Mouse (Mus musculus): ENCODE data around the gene Krt24. TPM values are rescaled to one million over a fixed set of nuclear protein-coding genes. Genes with fewer than 3 reads are reported as not detected.

The Krt24 gene
- polyA plus RNA-seq (2015; fragmentation: Nextera tagmentation; extraction: Ambion mirVana), result 0.17 and 0.63 TPM in 2 replicates

DNA sequence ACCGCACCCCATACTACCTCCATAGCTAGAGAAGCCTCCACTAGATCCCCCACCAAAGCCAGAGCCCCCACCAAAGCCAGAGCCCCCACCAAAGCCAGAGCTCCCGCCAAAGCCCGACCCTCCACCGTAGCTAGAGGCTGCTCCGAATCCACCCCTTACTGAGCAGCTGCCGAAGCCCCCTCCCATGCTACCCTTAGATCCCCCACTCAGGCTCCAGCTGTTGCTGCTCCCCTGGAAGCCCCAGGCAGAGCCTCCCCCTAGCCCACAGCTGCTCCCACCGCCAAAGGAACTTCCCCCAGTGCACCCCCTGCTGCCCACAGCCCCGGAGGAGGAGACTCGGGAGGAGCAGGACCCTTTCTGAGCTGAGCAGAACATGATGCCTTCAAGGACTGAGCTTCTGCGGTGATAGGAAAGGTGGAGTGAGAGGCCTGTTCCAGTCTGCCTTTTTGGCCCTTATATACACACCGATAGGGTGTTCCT lies at the start of gene Krt24:
Krt24 (minus strand) TSS at position 430 of the 480 bp plus-strand sequence.
- H3K27ac ChIP-seq (replicated peaks), result no peak within 1 kb of the TSS
- WGBS, result 49% methylated on average over 11 of the region's 11 CpGs
- no peak for ATAC-seq (ENCODE audit: low read depth)
- no peak within 1 kb of the TSS for H3K9ac ChIP-seq
- no peaks in the 10 kb centered on the region for H3K27me3 ChIP-seq
- H3K36me3 ChIP-seq, result no peaks in the 10 kb centered on the region
- H3K4me3 ChIP-seq, result no peak within 1 kb of the TSS
- H3K4me1 ChIP-seq (replicated peaks), result peaks cover 11% of the 10 kb centered on the region; the same call in 1 of the 2 replicates
- H3K9me3 ChIP-seq, result no peaks in the 10 kb centered on the region
- H3K4me2 ChIP-seq, result no peak within 1 kb of the TSS

GRCm38 (mm10) chr11:99333426-99333825 lies 48.4 kb upstream of the Krt24 start:
- Histone ChIP-seq H3K9ac (no peak overlapping the region), H3K9me3 (no peaks in the 10 kb centered on the region), H3K27ac (replicated peaks) (no peak overlapping the region), H3K4me2 (no peak overlapping the region), H3K4me3 (no peak overlapping the region), H3K36me3 (no peaks in the 10 kb centered on the region), H3K27me3 (no peaks in the 10 kb centered on the region), H3K4me1 (replicated peaks) (no peaks in the 10 kb centered on the region)
- WGBS, result 61% methylated on average over 13 of the region's 13 CpGs
- ATAC-seq (ENCODE audit: low read depth), result no peak

GRCm38 (mm10) chr11:99329655-99330054 lies 44.6 kb upstream of the Krt24 start:
- Histone ChIP-seq H3K9me3 (no peaks in the 10 kb centered on the region), H3K9ac (no peak overlapping the region)
- WGBS, result 72% methylated on average over 2 of the region's 2 CpGs

DNA sequence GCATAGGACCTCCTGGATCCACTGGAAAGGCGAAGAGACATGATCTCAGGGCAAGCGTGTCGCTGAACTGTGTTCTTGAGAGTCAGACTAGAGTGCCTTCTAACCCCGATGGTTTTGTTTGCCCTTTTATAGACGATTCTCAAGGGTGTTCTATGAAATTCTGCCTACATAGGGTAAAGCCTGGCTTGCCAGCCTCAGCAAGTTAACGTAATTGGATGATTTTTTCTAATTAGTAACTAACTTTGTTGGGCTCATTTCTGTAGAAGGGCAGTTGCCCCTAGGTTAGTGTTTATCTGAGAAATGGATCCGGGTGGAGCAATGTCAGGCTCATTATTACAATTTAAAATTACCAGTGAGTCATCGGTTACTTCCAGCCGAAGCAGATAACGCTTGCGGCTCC lies 37.8 kb upstream of the Krt24 start, which contains the start of gene Krt25:
Krt25 (minus strand) TSS at position 101 of the 400 bp plus-strand sequence.
- H3K9me3 ChIP-seq, result no peaks in the 10 kb centered on the region
- no peak within 1 kb of the TSS for H3K27ac ChIP-seq (replicated peaks)
- 94% methylated on average over 11 of the region's 11 CpGs for WGBS
- no peak within 1 kb of the TSS for H3K4me3 ChIP-seq
- H3K27me3 ChIP-seq, result no peaks in the 10 kb centered on the region
- ATAC-seq (ENCODE audit: low read depth), result no peak
- H3K9ac ChIP-seq, result no peak within 1 kb of the TSS
- no peaks in the 10 kb centered on the region for H3K4me1 ChIP-seq (replicated peaks)
- H3K36me3 ChIP-seq, result no peaks in the 10 kb centered on the region
- no peak within 1 kb of the TSS for H3K4me2 ChIP-seq

More at GRCm38 (mm10) chr11:99329655-99330054, 44.6 kb upstream of the Krt24 start:
- no peaks in the 10 kb centered on the region for H3K36me3 ChIP-seq
- H3K4me2 ChIP-seq, result no peak overlapping the region
- H3K27me3 ChIP-seq, result no peaks in the 10 kb centered on the region
- H3K4me1 ChIP-seq (replicated peaks), result no peaks in the 10 kb centered on the region
- no peak for ATAC-seq (ENCODE audit: low read depth)
- H3K4me3 ChIP-seq, result no peak overlapping the region
- H3K27ac ChIP-seq (replicated peaks), result no peak overlapping the region

GRCm38 (mm10) chr11:99321094-99321493 lies 36.0 kb upstream of the Krt24 start:
- Histone ChIP-seq H3K27ac (replicated peaks) (no peak overlapping the region), H3K9me3 (no peaks in the 10 kb centered on the region), H3K4me1 (replicated peaks) (no peaks in the 10 kb centered on the region), H3K9ac (no peak overlapping the region), H3K4me2 (no peak overlapping the region), H3K36me3 (no peaks in the 10 kb centered on the region), H3K27me3 (no peaks in the 10 kb centered on the region), H3K4me3 (no peak overlapping the region)
- WGBS, result 90% methylated on average over 14 of the region's 14 CpGs
- no peak for ATAC-seq (ENCODE audit: low read depth)

GRCm38 (mm10) chr11:99319127-99319526 lies 34.1 kb upstream of the Krt24 start:
- Histone ChIP-seq H3K4me2 (no peak overlapping the region), H3K9ac (no peak overlapping the region), H3K36me3 (no peaks in the 10 kb centered on the region), H3K27ac (replicated peaks) (no peak overlapping the region), H3K27me3 (no peaks in the 10 kb centered on the region), H3K9me3 (no peaks in the 10 kb centered on the region), H3K4me3 (no peak overlapping the region), H3K4me1 (replicated peaks) (no peaks in the 10 kb centered on the region)
- ATAC-seq (ENCODE audit: low read depth), result no peak
- 82% methylated on average over 9 of the region's 9 CpGs for WGBS

- no peak overlapping the region for H3K4me2 ChIP-seq
- no peak overlapping the region for H3K4me3 ChIP-seq
- no peaks in the 10 kb centered on the region for H3K9me3 ChIP-seq
- H3K4me1 ChIP-seq (replicated peaks), result no peaks in the 10 kb centered on the region
- no peak overlapping the region for H3K27ac ChIP-seq (replicated peaks)
- no peak for ATAC-seq (ENCODE audit: low read depth)
- H3K9ac ChIP-seq, result no peak overlapping the region
- WGBS, result 45% methylated on average over 8 of the region's 8 CpGs
- H3K27me3 ChIP-seq, result no peaks in the 10 kb centered on the region
- H3K36me3 ChIP-seq, result no peaks in the 10 kb centered on the region
These were observed 31.5 kb upstream of the Krt24 start for GRCm38 (mm10) chr11:99316543-99316942.

DNA sequence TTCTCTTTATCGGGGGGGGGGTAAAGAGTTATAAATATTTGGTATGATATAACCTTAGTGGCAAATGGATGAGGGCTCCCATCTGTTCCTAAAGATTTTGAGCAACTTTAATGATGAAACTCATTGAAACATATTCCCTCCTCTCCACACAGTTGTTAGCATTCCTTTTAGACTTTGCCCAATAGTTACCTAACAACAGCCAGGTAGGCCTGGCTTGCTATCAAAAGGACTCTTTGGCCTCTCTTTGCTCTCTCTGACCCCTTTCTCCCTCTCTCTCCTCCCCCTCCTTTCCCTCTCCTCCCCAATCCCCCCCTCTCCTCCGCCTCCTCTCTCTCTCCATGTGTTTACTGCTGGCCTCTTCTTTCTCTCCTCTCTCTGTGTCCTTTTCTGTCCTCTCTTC lies 29.5 kb upstream of the Krt24 start:
- Histone ChIP-seq H3K4me3 (no peak overlapping the region), H3K27me3 (no peaks in the 10 kb centered on the region), H3K4me2 (no peak overlapping the region), H3K27ac (replicated peaks) (no peak overlapping the region), H3K9ac (no peak overlapping the region), H3K36me3 (no peaks in the 10 kb centered on the region), H3K9me3 (no peaks in the 10 kb centered on the region), H3K4me1 (replicated peaks) (no peaks in the 10 kb centered on the region)
- WGBS, result 80% methylated on average over 2 of the region's 2 CpGs
- ATAC-seq (ENCODE audit: low read depth), result no peak

DNA sequence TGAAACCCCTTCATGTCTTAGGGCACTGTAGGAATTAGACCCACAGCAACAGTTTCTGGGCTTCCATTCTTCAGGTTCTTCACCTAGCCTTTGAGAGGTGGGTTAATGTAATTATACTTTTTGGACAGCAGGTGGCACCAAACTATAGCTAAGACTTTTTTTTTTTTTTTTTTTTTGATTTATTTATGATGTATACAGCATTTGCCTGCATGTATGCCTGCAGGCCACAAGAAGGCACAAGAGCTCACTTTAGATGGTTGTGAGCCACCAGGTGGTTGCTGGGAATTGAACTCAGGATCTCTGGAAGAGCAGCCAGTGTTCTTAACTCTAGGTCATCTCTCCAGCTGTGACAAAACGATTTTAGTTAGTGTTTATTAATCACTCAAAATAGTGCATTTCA lies 25.8 kb upstream of the Krt24 start:
- Histone ChIP-seq H3K36me3 (no peaks in the 10 kb centered on the region), H3K9me3 (no peaks in the 10 kb centered on the region), H3K9ac (no peak overlapping the region), H3K27ac (replicated peaks) (no peak overlapping the region), H3K27me3 (no peaks in the 10 kb centered on the region), H3K4me2 (no peak overlapping the region), H3K4me3 (no peak overlapping the region), H3K4me1 (replicated peaks) (no peaks in the 10 kb centered on the region)
- 83% methylated on average over 1 of the region's 1 CpGs for WGBS
- ATAC-seq (ENCODE audit: low read depth), result no peak

DNA sequence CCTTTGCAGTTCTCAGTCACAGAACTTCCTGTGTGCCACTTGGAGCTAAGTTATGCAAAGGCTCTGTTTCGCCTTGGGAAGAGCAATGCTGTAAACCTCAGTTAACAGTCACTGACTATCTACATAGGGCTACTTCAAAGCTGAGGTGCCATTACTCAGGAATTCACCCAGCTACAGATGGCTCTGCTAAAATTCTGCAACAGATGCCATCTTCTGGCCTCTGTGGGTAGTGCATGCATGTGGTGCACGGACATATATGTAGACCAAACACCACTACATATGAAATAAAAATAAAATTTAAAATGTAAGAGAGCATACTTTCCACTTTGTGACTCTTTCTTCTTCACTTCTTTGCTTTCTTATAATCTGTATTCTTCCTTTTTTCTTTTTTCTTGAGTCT lies 22.5 kb upstream of the Krt24 start:
- 28% methylated on average over 2 of the region's 2 CpGs for WGBS

DNA sequence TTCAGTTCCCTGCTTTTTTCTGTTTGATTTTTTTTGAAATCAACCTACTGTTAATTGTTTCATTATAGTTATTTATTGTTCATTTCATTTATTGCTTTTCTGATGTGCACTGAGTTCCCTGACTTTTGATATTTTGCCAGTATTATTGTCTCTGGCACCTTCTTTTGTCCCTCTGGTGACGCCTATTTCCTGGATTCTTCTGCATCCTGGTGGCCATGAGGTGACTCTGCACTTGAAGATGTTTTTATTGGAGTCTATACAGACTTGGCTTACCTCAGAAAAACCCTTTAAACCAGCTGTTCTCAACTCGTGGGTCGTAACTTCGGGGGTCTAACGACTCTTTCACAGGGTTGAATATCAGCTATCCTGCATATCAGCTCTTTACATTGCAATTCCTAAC lies 10.0 kb upstream of the Krt24 start:
- Histone ChIP-seq H3K4me3 (no peak overlapping the region), H3K9ac (no peak overlapping the region), H3K4me1 (replicated peaks) (no peaks in the 10 kb centered on the region), H3K27ac (replicated peaks) (no peak overlapping the region), H3K36me3 (no peaks in the 10 kb centered on the region), H3K27me3 (no peaks in the 10 kb centered on the region), H3K4me2 (no peak overlapping the region), H3K9me3 (no peaks in the 10 kb centered on the region)
- no peak for ATAC-seq (ENCODE audit: low read depth)
- WGBS, result 63% methylated on average over 5 of the region's 5 CpGs

More for the DNA sequence above, 22.5 kb upstream of the Krt24 start:
- Histone ChIP-seq H3K9ac (no peak overlapping the region), H3K9me3 (no peaks in the 10 kb centered on the region), H3K36me3 (no peaks in the 10 kb centered on the region), H3K27ac (replicated peaks) (no peak overlapping the region), H3K27me3 (no peaks in the 10 kb centered on the region), H3K4me2 (no peak overlapping the region), H3K4me3 (no peak overlapping the region), H3K4me1 (replicated peaks) (no peaks in the 10 kb centered on the region)
- ATAC-seq (ENCODE audit: low read depth), result no peak

GRCm38 (mm10) chr11:99292846-99293245 lies 7.8 kb upstream of the Krt24 start:
- WGBS, result 62% methylated on average over 5 of the region's 5 CpGs
- ATAC-seq (ENCODE audit: low read depth), result no peak

GRCm38 (mm10) chr11:99284011-99284410 lies 1.1 kb downstream of the Krt24 start:
- peaks cover 11% of the 10 kb centered on the region; the same call in 1 of the 2 replicates for H3K4me1 ChIP-seq (replicated peaks)
- no peak overlapping the region for H3K4me3 ChIP-seq
- no peak overlapping the region for H3K9ac ChIP-seq
- H3K27me3 ChIP-seq, result no peaks in the 10 kb centered on the region
- H3K36me3 ChIP-seq, result no peaks in the 10 kb centered on the region
- H3K9me3 ChIP-seq, result no peaks in the 10 kb centered on the region
- H3K4me2 ChIP-seq, result no peak overlapping the region
- no peak overlapping the region for H3K27ac ChIP-seq (replicated peaks)
- ATAC-seq (ENCODE audit: low read depth), result no peak
- 58% methylated on average over 5 of the region's 5 CpGs for WGBS

More at GRCm38 (mm10) chr11:99292846-99293245, 7.8 kb upstream of the Krt24 start:
- Histone ChIP-seq H3K4me3 (no peak overlapping the region), H3K9ac (no peak overlapping the region), H3K4me2 (no peak overlapping the region), H3K27ac (replicated peaks) (no peak overlapping the region), H3K4me1 (replicated peaks) (no peaks in the 10 kb centered on the region), H3K9me3 (no peaks in the 10 kb centered on the region), H3K36me3 (no peaks in the 10 kb centered on the region), H3K27me3 (no peaks in the 10 kb centered on the region)

Measured in neural tube, embryonic 13.5 days (tissue).